Mouse (Mus musculus): ENCODE measurements at regions not wholly inside any gene's neighbourhood (a gene's known extent, or its start where the extent isn't known, plus 50 kb on each side); places are given as distances from the start of the nearest gene placed in this dataset.
"Not testable (repeated sequence)": the region's sequence is repeated elsewhere in the genome, so short reads cannot be mapped to it uniquely, and the experiment has no call there.

DNA sequence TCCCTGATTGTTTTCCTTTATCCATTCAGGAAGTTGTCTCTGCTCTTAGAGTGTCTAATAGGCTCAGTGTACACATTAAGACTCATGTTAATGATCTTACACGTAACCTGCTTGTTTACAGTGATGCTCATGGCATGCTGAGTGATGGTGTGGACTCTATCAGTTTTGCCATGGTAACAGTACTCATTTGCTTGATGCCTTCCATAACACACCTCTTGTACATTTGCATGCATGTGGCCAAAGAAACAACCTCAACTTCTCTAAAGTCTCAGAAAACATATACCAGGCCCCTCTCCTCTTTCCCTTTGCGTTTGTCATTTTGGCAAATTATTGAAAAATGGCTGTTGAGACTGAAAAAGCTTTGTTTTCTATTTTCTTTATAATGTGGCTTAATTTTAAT is 155.0 kb downstream of the Ube2e3 start:
- DNase-seq (ENCODE audit: low spot score) = no peak

- no peak for DNase-seq (ENCODE audit: low spot score)
Observed at GRCm38 (mm10) chr2:79025678-79026077, 157.8 kb downstream of the Ube2e3 start.

DNA sequence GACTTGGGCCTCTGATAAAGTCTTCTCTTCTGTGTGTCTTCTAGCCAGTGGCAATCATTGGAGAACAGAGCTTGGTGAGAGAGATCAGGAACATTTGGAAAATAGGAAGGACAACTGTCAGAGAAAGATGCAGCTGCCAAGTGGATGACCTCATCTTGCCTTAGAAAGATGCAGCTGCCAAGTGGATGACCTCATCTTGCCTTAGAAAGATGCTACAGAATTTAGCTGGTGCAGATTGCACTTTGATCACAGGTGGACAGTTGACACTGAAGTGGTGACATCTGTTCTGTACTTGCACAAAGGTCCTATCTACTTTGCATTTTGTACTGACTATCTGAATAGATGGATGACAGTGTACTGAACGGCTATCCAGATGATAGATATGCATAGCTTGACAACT is 163.1 kb downstream of the Ube2e3 start:
- DNase-seq (ENCODE audit: low spot score) = no peak

- DNase-seq (ENCODE audit: low spot score) = no peak
Observed at GRCm38 (mm10) chr2:79036296-79036695, 168.4 kb downstream of the Ube2e3 start.

- DNase-seq (ENCODE audit: low spot score) = no peak
Observed at GRCm38 (mm10) chr2:79038624-79039023, 170.7 kb downstream of the Ube2e3 start.

- DNase-seq (ENCODE audit: low spot score) = not testable (repeated sequence)
Observed at GRCm38 (mm10) chr2:79044804-79045203, 176.9 kb downstream of the Ube2e3 start.

DNA sequence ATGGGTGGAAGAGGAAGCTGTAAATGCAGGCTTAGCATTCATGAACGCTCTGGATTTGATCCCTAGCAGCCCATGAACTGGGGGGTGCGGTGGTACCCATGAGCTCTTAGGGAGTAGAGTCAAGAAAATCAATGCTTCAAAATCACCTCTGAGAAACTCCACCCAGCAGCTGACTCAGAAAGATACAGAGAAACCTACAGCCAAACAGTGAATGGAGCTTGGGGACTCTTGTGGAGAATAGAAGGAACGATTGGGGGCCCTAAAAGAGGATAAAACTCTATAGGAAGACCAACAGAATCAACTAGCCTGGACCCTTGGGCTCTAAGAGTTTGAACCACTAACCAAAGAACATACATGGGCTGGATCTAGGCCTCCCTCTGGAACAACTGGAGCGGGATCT is 177.6 kb downstream of the Ube2e3 start:
- no peak for DNase-seq (ENCODE audit: low spot score)

DNA sequence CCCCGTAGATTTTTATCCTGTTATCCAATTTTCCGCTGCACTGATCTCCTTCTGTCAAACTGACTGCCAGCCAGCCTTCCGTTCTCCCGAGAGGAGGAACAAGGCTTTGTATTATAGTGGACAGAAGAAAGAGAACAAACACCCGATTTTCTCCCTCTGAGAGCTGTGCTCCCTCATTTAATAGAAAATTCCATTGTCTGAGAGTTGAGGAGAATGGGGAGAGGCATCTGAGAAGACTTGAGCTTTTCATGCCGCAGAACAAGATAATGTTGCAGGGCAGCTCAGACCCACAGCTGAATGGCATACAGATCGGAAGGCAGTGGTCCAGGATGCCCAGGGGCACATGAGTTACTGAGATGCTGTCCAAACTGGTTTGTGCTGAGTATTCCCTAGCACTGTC is 180.1 kb downstream of the Ube2e3 start:
- DNase-seq (ENCODE audit: low spot score) = no peak

DNA sequence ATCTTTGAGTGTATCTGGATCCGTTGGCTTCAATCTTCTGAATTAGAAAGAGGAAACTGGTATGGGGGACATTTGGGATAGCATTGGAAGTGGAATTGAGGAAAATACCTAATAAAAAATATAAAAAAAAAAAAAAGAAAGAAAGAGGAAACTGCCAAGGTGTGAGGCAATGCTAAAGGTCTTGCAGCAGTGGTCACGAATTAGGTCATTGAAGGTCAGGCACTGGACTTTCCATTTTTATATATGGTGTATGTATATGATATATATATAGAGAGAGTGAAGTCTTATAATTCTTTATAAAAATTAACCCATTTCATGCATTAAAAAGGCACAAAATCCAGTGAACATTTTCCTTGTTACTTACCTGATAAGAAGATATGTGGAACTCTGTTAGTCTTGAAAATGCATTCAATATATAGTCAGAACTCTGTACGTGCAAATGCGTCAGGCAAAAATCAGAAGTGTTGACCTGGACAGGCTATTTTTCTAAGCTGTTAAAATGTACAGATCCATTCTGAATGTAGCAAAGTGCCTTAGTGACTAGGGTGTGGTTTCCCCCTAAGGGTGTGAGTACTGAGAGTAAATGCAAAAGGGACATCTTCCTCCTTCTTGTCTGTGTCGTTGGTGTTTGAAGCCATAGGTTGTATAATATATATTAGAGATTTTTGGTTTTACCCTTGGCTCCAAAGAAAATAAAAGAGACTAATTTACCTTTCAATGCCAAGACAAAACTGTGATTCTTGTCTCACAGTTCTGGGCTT is 181.0 kb downstream of the Ube2e3 start:
- DNase-seq (ENCODE audit: low spot score) = no peak

DNA sequence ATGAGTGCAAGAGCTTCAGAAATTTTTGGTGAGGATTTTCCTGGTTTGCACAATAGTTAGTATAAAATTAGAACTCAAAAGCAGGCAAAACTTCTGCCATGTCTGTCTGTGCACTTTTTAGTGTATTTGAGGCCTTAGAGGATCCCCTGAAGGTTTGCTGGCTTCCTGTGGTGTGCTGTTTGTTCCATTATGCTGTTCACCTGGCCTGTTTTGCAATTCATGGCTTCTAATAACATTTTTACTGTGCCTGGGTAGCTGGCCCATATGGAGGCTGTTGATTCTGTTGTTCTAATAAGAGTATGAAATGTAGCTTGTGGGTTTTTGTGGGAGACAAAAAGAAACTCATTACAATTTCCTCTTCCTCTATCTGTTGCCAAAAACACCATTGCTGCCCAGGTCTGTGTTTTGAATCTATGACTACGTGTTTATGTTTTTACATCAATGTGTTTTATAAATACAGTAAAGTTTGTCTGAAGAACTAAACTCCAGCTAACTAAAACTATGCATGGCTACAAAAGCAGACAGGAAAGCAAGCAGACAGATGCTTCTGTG is 182.6 kb downstream of the Ube2e3 start:
- DNase-seq (ENCODE audit: low spot score) = no peak

- DNase-seq (ENCODE audit: low spot score) = no peak
Observed at GRCm38 (mm10) chr2:79052226-79052625, 184.3 kb downstream of the Ube2e3 start.

- DNase-seq (ENCODE audit: low spot score) = no peak
Observed at GRCm38 (mm10) chr2:79056138-79056537, 188.2 kb downstream of the Ube2e3 start.

- DNase-seq (ENCODE audit: low spot score) = no peak
Observed at GRCm38 (mm10) chr2:79059115-79059943, 191.4 kb downstream of the Ube2e3 start.

- DNase-seq (ENCODE audit: low spot score) = no peak
Observed at GRCm38 (mm10) chr2:79059944-79060238, 192.0 kb downstream of the Ube2e3 start.

DNA sequence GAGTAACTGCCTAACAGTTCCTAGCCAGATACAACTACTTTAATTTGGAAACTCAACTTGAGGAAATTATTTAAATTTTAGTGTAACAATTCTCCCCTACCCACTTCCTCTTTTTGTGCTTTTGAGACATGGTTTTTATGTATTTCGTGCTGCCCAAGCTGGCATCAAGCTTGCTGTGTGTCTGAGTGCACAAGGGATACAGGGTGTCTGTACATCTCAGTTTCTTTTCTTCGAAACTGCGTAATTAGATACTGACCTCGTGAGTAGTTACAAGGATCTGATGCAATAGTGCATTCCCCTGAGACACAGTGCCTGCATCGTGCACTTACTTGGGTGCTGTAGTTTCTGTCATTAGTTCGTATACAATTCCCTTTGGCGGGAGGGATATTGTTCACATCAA is 192.4 kb downstream of the Ube2e3 start:
- no peak for DNase-seq (ENCODE audit: low spot score)

DNA sequence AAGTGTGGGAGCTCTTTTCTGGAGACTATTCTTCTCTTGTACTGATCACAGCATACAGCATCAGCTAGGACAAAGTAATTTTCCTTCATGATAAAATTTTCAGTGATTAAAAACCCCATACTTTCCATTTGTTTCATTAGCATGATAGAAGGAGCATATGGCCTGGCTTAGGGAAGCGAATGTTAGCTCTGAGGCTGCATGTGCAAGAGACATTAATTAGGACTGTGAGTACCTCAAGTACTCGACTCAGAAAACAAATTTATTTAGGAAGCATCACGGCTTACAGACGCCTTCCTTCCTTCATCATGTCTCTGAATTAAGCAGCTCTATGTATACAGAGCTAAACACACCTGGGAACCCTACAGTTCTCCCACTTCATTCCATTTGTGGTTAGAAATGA is 193.6 kb upstream of the Itga4 start:
- DNase-seq (ENCODE audit: low spot score) = no peak

DNA sequence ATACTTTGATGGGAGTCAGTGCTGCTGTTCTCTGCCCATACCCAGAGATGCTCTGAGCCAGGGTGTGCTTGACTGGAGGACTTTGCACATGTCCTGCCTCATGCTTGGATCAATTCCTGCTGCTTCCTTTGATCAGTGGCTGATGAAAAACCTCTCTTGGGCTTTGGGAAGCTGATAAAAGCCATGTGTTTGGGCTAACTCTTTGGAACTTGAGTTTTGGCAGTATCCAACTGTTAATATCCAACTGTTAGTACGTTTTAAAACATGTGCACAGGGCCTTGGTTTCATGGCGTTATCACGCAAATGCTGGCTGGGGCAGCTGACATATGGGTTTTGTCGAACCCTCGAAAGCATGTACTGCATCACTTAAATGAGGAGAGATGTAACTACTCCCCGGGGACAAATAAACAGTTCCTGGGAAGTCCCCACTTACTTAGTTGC is 193.0 kb upstream of the Itga4 start:
- DNase-seq (ENCODE audit: low spot score) = no peak

- DNase-seq (ENCODE audit: low spot score) = no peak
Observed at GRCm38 (mm10) chr2:79063641-79064040, 191.6 kb upstream of the Itga4 start.

DNA sequence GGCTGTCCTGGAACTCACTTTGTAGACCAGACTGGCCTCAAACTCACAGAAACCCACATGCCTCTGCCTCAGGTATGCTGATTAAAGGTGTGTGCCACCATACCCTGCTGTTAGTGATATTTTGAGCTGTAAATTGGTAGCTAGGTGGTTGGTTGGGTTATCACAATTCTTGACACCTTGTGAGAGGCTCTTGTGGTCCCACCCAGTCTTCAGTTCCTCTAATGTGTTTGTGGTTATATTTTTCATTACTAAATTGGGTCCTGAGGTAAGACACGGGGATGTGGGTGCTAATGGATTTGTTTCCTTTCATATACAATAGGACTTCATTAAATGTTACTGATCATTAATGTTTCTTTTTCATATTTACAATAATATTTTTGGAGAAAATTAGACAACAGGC is 189.9 kb upstream of the Itga4 start:
- DNase-seq (ENCODE audit: low spot score) = no peak

DNA sequence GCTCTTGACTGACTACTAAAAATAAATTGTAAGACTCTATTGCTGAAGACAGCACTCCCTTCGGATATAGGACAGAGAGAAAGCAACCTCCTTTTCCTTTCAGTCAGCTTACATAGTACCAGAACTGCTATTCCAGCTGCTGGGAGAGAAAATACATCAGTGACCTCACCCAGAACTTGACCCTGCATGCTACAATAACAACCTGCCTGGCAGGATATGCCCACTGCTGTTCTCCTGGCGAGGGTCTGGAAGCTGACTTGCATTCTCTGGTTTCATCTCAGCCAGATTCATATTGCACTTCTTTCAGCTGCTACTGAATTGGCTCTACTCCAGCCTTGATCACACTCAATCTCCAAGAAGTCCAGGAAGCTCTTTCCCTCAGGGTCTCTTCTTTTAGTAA is 179.1 kb upstream of the Itga4 start:
- DNase-seq (ENCODE audit: low spot score) = no peak

DNA sequence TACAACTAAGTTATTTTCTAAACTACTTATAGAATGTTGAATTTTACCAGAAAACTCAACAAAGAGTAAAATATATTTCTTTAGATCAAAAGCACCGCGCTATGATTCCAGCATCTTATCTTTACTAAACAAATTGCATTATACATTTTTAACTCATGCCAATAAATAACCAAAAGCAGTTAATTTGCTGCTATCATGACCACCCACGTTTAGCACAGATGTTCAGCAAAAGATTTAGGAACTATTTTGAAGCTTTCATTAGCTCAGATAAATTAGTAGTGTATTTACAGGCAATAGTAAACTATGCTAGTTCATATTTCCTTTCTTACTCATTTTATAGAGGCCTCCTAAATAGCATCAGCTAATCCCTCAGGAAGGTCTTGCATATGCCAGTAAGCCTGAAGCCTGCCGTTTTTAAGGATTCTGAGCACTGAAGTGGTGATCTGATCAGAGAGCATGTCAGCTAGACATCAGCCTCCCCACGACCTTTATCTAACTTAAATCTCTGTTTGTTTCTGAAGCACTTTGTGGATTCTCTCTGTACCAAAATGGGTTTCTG is 176.3 kb upstream of the Itga4 start:
- DNase-seq (ENCODE audit: low spot score) = no peak

DNA sequence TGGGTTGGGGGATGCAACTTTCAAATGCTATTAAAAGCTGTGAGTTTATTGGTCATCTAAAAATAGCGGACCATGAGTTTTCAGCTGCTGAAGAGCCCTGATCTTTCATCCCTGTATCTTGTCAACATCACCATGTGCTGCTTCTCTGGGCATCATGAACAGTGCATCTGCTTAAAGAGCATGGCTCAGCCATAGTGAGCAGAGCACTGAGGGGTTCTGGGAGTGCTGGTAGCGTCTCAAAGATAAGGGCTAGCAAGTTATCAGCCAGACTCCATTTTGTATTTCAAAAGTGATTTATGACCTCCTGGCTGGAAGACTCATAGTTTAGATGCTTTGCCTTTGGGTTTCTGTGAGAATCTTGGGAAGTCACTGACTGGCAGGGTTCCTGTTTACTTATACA is 173.5 kb upstream of the Itga4 start:
- peak; percentile 57 for DNase-seq (ENCODE audit: low spot score)

DNA sequence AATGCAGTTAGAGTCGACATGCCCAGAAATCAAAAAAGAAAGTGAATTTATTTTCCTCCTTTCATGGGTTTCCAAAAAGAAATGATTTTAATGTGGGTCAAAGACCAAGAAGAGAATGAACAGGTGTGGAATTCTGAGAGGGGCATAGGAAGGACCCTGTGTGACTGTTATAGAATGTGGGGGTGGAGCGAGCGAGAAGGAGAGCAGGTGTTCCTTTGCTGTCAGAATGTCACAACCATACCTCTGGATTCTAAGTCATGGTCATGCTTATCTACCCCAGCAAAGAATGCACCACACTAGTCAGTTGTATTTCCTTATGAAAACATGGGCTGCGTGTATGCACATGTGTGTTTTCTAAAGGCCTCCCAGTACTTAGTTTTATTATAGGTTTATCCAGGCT is 168.9 kb upstream of the Itga4 start:
- DNase-seq (ENCODE audit: low spot score) = no peak

Data from yolk sac, embryonic 10.5 days (tissue).